ENCODE assay signal across 9 mouse cellular contexts in the genomic region with DNA sequence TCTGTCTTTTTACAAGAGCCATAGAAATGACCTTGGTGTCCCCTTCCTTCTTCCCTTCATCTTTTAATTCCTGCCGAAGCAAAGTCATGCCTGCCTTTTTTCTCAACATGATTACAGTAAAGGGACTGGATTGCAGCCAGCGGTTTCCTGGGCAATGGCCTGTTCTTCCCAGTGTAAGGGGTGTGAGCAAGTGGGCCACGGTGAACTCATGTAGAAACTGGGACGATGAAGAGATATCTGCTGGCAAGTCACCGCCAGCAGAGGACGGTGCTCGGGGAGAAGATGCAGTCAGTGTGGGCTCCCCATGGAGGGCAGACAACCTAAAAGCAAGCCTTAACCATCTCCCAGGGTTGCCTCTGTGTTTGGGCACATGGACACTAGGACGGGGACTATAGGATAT. TPM values are rescaled to one million over a fixed set of nuclear protein-coding genes. Genes with fewer than 3 reads are reported as not detected.
A peak's percentile ranks its signal among the peaks of the same experiment; 100 is the strongest.
DNase-seq lines count a peak whose midpoint lies in the region; ATAC-seq and TF ChIP-seq lines count a peak whose summit lies in the region.
"Had no signal": no experiment of that assay in that cellular context is flagged by ENCODE, and none has a peak within 500 bp of the region (broad histone marks: within the 10 kb centered on the region; RNA-seq: fewer than 3 reads in every experiment).

No protein-coding gene starts in this region.

- H3K36me3 ChIP-seq in liver, adult 2 months (ENCODE audit: control insufficient read depth, insufficient read depth, low read length) = no peaks in the 10 kb centered on the region
- H3K36me3 ChIP-seq in liver, postnatal 0 days (replicated peaks; ENCODE audit: insufficient read depth, low read length) = no peaks in the 10 kb centered on the region
- H3K36me3 ChIP-seq in forebrain, embryonic 16.5 days (ENCODE audit: control insufficient read depth, insufficient read depth) = no peaks in the 10 kb centered on the region
- H3K36me3 ChIP-seq: liver, embryonic 15.5 days had no signal

- no peak for TF ChIP-seq CTCF in liver, adult 2 months (IDR thresholded peaks at IDR 0.05; ENCODE audit: low read depth, low read length)
- no peak for TF ChIP-seq CTCF in liver, postnatal 0 days (IDR thresholded peaks at IDR 0.05; ENCODE audit: low read depth)

- 66% methylated on average over 8 of the region's 8 CpGs for WGBS in liver, adult 2 months
- 66% methylated on average over 8 of the region's 8 CpGs for WGBS in liver, postnatal 0 days (ENCODE audit: insufficient replicate concordance)
- WGBS in forebrain, embryonic 16.5 days = 54% methylated on average over 8 of the region's 8 CpGs

- DNase-seq in cerebellum, postnatal 10 days = peak; percentile 69 to 72
- no peak for DNase-seq in cerebellum, adult 8-10 months
- no peak for DNase-seq in liver, adult 2 months (ENCODE audit: extremely low read depth, low read depth, low spot score)
- no peak for DNase-seq in liver, postnatal 0 days
- DNase-seq in heart, postnatal 10 days = peak; percentile 52 to 58
- DNase-seq in lung, postnatal 10 days = peak; percentile 64
- no peak for DNase-seq in B cell, adult 2 months

- H3K4me3 ChIP-seq in liver, adult 2 months (ENCODE audit: insufficient read depth, low read depth, low read length) = no peak overlapping the region
- no peak overlapping the region for H3K4me3 ChIP-seq in liver, postnatal 0 days (ENCODE audit: low read depth, low read length)
- H3K4me3 ChIP-seq in forebrain, embryonic 16.5 days (replicated peaks; ENCODE audit: low read length) = no peak overlapping the region
- H3K4me3 ChIP-seq: liver, embryonic 15.5 days had no signal

- H3K9ac ChIP-seq in liver, adult 2 months (ENCODE audit: low read depth, low read length) = no peak overlapping the region
- no peak overlapping the region for H3K9ac ChIP-seq in liver, postnatal 0 days (replicated peaks)
- H3K9ac ChIP-seq in forebrain, embryonic 16.5 days (replicated peaks; ENCODE audit: low read depth, low read length) = no peak overlapping the region
- H3K9ac ChIP-seq: liver, embryonic 15.5 days had no signal

- no peak for TF ChIP-seq POLR2A in liver, adult 2 months (IDR thresholded peaks at IDR 0.05; ENCODE audit: extremely low read depth, insufficient read depth, low read length)

- no peaks in the 10 kb centered on the region for H3K27me3 ChIP-seq in liver, adult 2 months (ENCODE audit: control insufficient read depth, insufficient read depth, low read length)
- H3K27me3 ChIP-seq in liver, postnatal 0 days (ENCODE audit: insufficient read depth, low read length) = no peaks in the 10 kb centered on the region
- no peaks in the 10 kb centered on the region for H3K27me3 ChIP-seq in forebrain, embryonic 16.5 days (replicated peaks; ENCODE audit: control insufficient read depth, insufficient read depth, low read length)
- H3K27me3 ChIP-seq: liver, embryonic 15.5 days had no signal

- no peaks in the 10 kb centered on the region for H3K4me1 ChIP-seq in liver, adult 2 months (ENCODE audit: control insufficient read depth, insufficient read depth, low read length)
- H3K4me1 ChIP-seq in liver, postnatal 0 days (ENCODE audit: insufficient read depth) = peaks cover 5% of the 10 kb centered on the region; the same call in 1 of the 2 replicates
- peaks cover 13% of the 10 kb centered on the region for H3K4me1 ChIP-seq in forebrain, embryonic 16.5 days (replicated peaks; ENCODE audit: control insufficient read depth, insufficient read depth, low read length)

- H3K79me2 ChIP-seq in liver, adult 2 months (ENCODE audit: control insufficient read depth, insufficient read depth, low read length) = no peaks in the 10 kb centered on the region; the same call in 1 of the 2 replicates

- peak overlapping the region; percentile 40; the same call in 1 of the 2 replicates for H3K27ac ChIP-seq in liver, adult 2 months (replicated peaks; ENCODE audit: insufficient read depth, low read depth, low read length)
- no peak overlapping the region for H3K27ac ChIP-seq in liver, postnatal 0 days (ENCODE audit: low read depth)
- no peak overlapping the region for H3K27ac ChIP-seq in forebrain, embryonic 16.5 days (ENCODE audit: low read length)
- H3K27ac ChIP-seq: liver, embryonic 15.5 days had no signal

- no peaks in the 10 kb centered on the region for H3K9me3 ChIP-seq in liver, postnatal 0 days (ENCODE audit: low read length)
- H3K9me3 ChIP-seq in forebrain, embryonic 16.5 days (ENCODE audit: control insufficient read depth, low read length) = no peaks in the 10 kb centered on the region
- H3K9me3 ChIP-seq: liver, embryonic 15.5 days had no signal

- no peak overlapping the region for H3K4me2 ChIP-seq in liver, postnatal 0 days (ENCODE audit: low read depth, low read length)
- H3K4me2 ChIP-seq in forebrain, embryonic 16.5 days (ENCODE audit: low read length) = no peak overlapping the region
- H3K4me2 ChIP-seq: liver, embryonic 15.5 days had no signal

- intact Hi-C loops in heart, postnatal 10 days (cut with DNase I) = loop anchor here (2.0 kb wide), 1 partner anchor 15 kb away; no protein-coding TSS in a partner anchor

- no peak for ATAC-seq in liver, postnatal 0 days
- no peak for ATAC-seq in forebrain, embryonic 16.5 days

- no peak for TF ChIP-seq EP300 in liver, postnatal 0 days (IDR thresholded peaks at IDR 0.05; ENCODE audit: low read depth)

RNA-seq across cellular contexts. Expression of a gene that starts 47.9 kb away (rescaled TPM):
- 11.9 and 12.2 TPM in 2 replicates for total RNA-seq in liver, adult 2 months (2014; rRNA removed)
- 12.1 and 13.7 TPM in 2 replicates for polyA plus RNA-seq in liver, adult 2 months (2012; rRNA removed)
- polyA plus RNA-seq in liver, postnatal 0 days (2015; fragmentation: Nextera tagmentation; extraction: Ambion mirVana) = 23.5 and 25.9 TPM in 2 replicates
- 100 to 1,000 TPM; 107 to 117 TPM for total RNA-seq in heart, postnatal 10 days (2021)
- polyA plus RNA-seq in forebrain, embryonic 16.5 days (2015; fragmentation: Nextera tagmentation; extraction: Ambion mirVana) = 14.5 and 17.6 TPM in 2 replicates

Comparison
In these comparisons a context has a peak if more than half of its experiments do, and no peak if none do; other contexts are left out.
1. DNase-seq: peak in cerebellum, postnatal 10 days (2 of 2), heart, postnatal 10 days (2 of 2) and lung, postnatal 10 days (single experiment); none in cerebellum, adult 8-10 months (single experiment), liver, adult 2 months (single experiment), liver, postnatal 0 days (single experiment) and B cell, adult 2 months (0 of 2).